Mouse (Mus musculus): ENCODE results near the gene Gbf1.
"Not testable (repeated sequence)": the region's sequence is repeated elsewhere in the genome, so short reads cannot be mapped to it uniquely, and the experiment has no call there.

Gene Gbf1

GRCm38 (mm10) chr19:46147511-46148371 is 4.6 kb upstream of the Gbf1 start, which contains the start of gene Pitx3:
TSS of gene Pitx3 (minus strand) at chr19:46148326.
- no peak for DNase-seq (ENCODE audit: low read depth in 1 of 2, low spot score in 2 of 2)

- DNase-seq (ENCODE audit: low read depth in 1 of 2, low spot score in 2 of 2), result peak in 1 of 2 experiments; percentile 38
Observed at GRCm38 (mm10) chr19:46148372-46148760, 3.9 kb upstream of the Gbf1 start.

GRCm38 (mm10) chr19:46149091-46149490 is 3.2 kb upstream of the Gbf1 start:
- no peak for DNase-seq (ENCODE audit: low read depth in 1 of 2, low spot score in 2 of 2)

- no peak for DNase-seq (ENCODE audit: low read depth in 1 of 2, low spot score in 2 of 2)
Observed at GRCm38 (mm10) chr19:46165950-46166349, 13.6 kb downstream of the Gbf1 start.

- DNase-seq (ENCODE audit: low read depth in 1 of 2, low spot score in 2 of 2), result not testable (repeated sequence)
Observed at GRCm38 (mm10) chr19:46167169-46167568, 14.9 kb downstream of the Gbf1 start.

GRCm38 (mm10) chr19:46169396-46169795 is 17.1 kb downstream of the Gbf1 start:
- no peak for DNase-seq (ENCODE audit: low read depth in 1 of 2, low spot score in 2 of 2)

GRCm38 (mm10) chr19:46169913-46170312 is 17.6 kb downstream of the Gbf1 start:
- DNase-seq (ENCODE audit: low read depth in 1 of 2, low spot score in 2 of 2), result no peak

- DNase-seq (ENCODE audit: low read depth in 1 of 2, low spot score in 2 of 2), result no peak
Observed at GRCm38 (mm10) chr19:46172541-46172940, 20.2 kb downstream of the Gbf1 start.

GRCm38 (mm10) chr19:46175173-46175572 is 22.9 kb downstream of the Gbf1 start:
- no peak for DNase-seq (ENCODE audit: low read depth in 1 of 2, low spot score in 2 of 2)

- DNase-seq (ENCODE audit: low read depth in 1 of 2, low spot score in 2 of 2), result no peak
Observed at GRCm38 (mm10) chr19:46177046-46177445, 24.7 kb downstream of the Gbf1 start.

- DNase-seq (ENCODE audit: low read depth in 1 of 2, low spot score in 2 of 2), result no peak
Observed at GRCm38 (mm10) chr19:46180274-46180673, 28.0 kb downstream of the Gbf1 start.

- DNase-seq (ENCODE audit: low read depth in 1 of 2, low spot score in 2 of 2), result no peak
Observed at GRCm38 (mm10) chr19:46182241-46182640, 29.9 kb downstream of the Gbf1 start.

GRCm38 (mm10) chr19:46186611-46187010 is 34.3 kb downstream of the Gbf1 start:
- DNase-seq (ENCODE audit: low read depth in 1 of 2, low spot score in 2 of 2), result no peak

- no peak for DNase-seq (ENCODE audit: low read depth in 1 of 2, low spot score in 2 of 2)
Observed at GRCm38 (mm10) chr19:46187203-46187602, 34.9 kb downstream of the Gbf1 start.

GRCm38 (mm10) chr19:46198293-46198692 is 46.0 kb downstream of the Gbf1 start:
- no peak for DNase-seq (ENCODE audit: low read depth in 1 of 2, low spot score in 2 of 2)

GRCm38 (mm10) chr19:46198891-46199290 is 46.6 kb downstream of the Gbf1 start:
- no peak for DNase-seq (ENCODE audit: low read depth in 1 of 2, low spot score in 2 of 2)

- DNase-seq (ENCODE audit: low read depth in 1 of 2, low spot score in 2 of 2), result no peak
Observed at GRCm38 (mm10) chr19:46204166-46204565, 51.9 kb downstream of the Gbf1 start.

GRCm38 (mm10) chr19:46205680-46206079 is 53.4 kb downstream of the Gbf1 start:
- DNase-seq (ENCODE audit: low read depth in 1 of 2, low spot score in 2 of 2), result no peak

- DNase-seq (ENCODE audit: low read depth in 1 of 2, low spot score in 2 of 2), result no peak
Observed at GRCm38 (mm10) chr19:46210951-46211350, 58.6 kb downstream of the Gbf1 start.

- no peak for DNase-seq (ENCODE audit: low read depth in 1 of 2, low spot score in 2 of 2)
Observed at GRCm38 (mm10) chr19:46214541-46214940, 62.2 kb downstream of the Gbf1 start.

GRCm38 (mm10) chr19:46215401-46215800 is 63.1 kb downstream of the Gbf1 start:
- no peak for DNase-seq (ENCODE audit: low read depth in 1 of 2, low spot score in 2 of 2)

GRCm38 (mm10) chr19:46216716-46217115 is 64.4 kb downstream of the Gbf1 start:
- DNase-seq (ENCODE audit: low read depth in 1 of 2, low spot score in 2 of 2), result no peak

- DNase-seq (ENCODE audit: low read depth in 1 of 2, low spot score in 2 of 2), result not testable (repeated sequence)
Observed at GRCm38 (mm10) chr19:46217347-46217746, 65.0 kb downstream of the Gbf1 start.
